Mouse (Mus musculus): ENCODE measurements around the gene Insr.

- no peak for TF ChIP-seq CTCF (IDR thresholded peaks at IDR 0.05; ENCODE audit: low read depth)
- TF ChIP-seq EP300 (IDR thresholded peaks at IDR 0.05; ENCODE audit: low read depth), result peak; percentile 86
Measured at GRCm38 (mm10) chr8:3230118-3231060, 49.0 kb downstream of the Insr start.
